Mouse (Mus musculus): ENCODE data around the gene 1700092M07Rik. TPM values are rescaled to one million over a fixed set of nuclear protein-coding genes. Genes with fewer than 3 reads are reported as not detected.
A peak's percentile ranks its signal among the peaks of the same experiment; 100 is the strongest.

The 1700092M07Rik gene
- 0.75 and 0.82 TPM in 2 replicates for polyA plus RNA-seq (2015; fragmentation: Nextera tagmentation; extraction: Ambion mirVana)

DNA sequence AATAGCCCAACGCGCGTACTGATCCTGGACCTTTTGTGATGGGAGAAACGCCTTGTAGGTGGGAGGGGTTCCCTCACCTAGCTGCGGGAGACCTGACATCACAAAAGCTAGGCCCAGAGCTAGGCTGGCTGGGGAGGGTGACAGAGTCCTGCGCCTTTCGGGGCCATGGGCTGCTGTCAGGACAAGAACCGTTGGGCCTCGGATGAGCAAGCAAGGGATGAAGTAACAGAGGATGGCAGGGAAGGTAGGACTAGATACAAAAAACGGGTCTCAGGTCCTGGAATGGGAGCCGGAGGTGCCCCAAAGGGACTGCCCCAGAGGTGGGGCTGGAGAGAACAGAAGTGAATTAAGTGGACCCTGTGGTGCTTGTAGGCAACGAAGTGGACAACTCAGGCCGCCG, at the start of gene 1700092M07Rik:
Gene 1700092M07Rik, plus strand, starts transcription at position 116 of the 400 bp plus-strand sequence.
- WGBS, result 62% methylated on average over 14 of the region's 14 CpGs
- peak within 1 kb of the TSS; percentile 40 for H3K4me2 ChIP-seq (replicated peaks; ENCODE audit: low read depth, low read length)
- ATAC-seq, result no peak
- peak within 1 kb of the TSS; percentile 98 for H3K27ac ChIP-seq (ENCODE audit: low read length)
- peaks cover 9% of the 10 kb centered on the region; the same call in 1 of the 2 replicates for H3K36me3 ChIP-seq (ENCODE audit: insufficient read depth, low read length)
- TF ChIP-seq CTCF (IDR thresholded peaks at IDR 0.05) (no peak), EP300 (IDR thresholded peaks at IDR 0.05) (no peak)
- no peak for DNase-seq (ENCODE audit: low spot score)
- H3K9me3 ChIP-seq (ENCODE audit: low read length), result no peaks in the 10 kb centered on the region
- H3K4me3 ChIP-seq (ENCODE audit: low read depth, low read length), result peak within 1 kb of the TSS; percentile 72
- H3K4me1 ChIP-seq (ENCODE audit: insufficient read depth, low read depth, low read length), result peaks cover 14% of the 10 kb centered on the region; the same call in 1 of the 2 replicates
- peak within 1 kb of the TSS; percentile 87 for H3K9ac ChIP-seq (replicated peaks; ENCODE audit: low read depth)
- no peaks in the 10 kb centered on the region for H3K27me3 ChIP-seq (replicated peaks; ENCODE audit: insufficient read depth, low read length)

DNA sequence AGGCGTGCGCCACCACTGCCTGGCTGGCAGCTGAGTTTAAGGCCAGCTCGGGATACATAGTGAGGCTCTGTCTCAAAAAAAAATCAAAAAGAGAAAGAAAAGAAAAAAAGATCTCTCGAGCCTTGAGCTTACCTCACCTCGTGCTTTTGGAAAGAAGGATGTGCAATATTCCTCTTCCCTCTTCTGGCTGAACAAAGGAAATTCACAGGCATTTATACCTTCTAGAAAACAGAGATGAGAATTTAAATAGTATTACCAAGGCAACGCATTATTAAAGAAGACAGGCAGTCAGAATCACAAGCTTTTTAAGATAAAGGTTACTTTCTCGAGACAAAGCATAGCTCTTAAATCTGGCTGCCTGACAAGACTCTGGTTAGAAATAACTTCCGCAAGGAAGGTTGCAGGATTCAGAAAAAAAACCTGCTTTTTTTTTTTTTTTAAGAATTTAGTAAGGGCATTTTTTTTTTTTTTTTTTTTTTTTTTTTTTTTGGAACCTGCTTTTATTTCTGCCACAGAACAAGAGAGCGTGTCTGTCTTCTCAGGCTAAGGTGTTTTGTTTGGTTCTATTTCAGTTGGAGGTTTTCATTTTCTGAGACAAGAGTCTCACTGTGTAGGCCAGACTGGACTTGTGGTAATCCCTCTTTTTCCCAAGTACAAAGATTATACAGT, 48.5 kb upstream of the 1700092M07Rik start:
- Histone ChIP-seq H3K36me3 (ENCODE audit: insufficient read depth, low read length) (no peaks in the 10 kb centered on the region), H3K9ac (replicated peaks; ENCODE audit: low read depth) (no peak overlapping the region), H3K9me3 (ENCODE audit: low read length) (no peaks in the 10 kb centered on the region), H3K4me1 (ENCODE audit: insufficient read depth, low read depth, low read length) (no peaks in the 10 kb centered on the region), H3K27me3 (replicated peaks; ENCODE audit: insufficient read depth, low read length) (no peaks in the 10 kb centered on the region), H3K4me2 (replicated peaks; ENCODE audit: low read depth, low read length) (no peak overlapping the region), H3K27ac (ENCODE audit: low read length) (no peak overlapping the region), H3K4me3 (ENCODE audit: low read depth, low read length) (no peak overlapping the region)
- no peak for ATAC-seq
- 50% methylated on average over 9 of the region's 9 CpGs for WGBS
- DNase-seq (ENCODE audit: low spot score), result no peak
- TF ChIP-seq CTCF (IDR thresholded peaks at IDR 0.05), result no peak

DNA sequence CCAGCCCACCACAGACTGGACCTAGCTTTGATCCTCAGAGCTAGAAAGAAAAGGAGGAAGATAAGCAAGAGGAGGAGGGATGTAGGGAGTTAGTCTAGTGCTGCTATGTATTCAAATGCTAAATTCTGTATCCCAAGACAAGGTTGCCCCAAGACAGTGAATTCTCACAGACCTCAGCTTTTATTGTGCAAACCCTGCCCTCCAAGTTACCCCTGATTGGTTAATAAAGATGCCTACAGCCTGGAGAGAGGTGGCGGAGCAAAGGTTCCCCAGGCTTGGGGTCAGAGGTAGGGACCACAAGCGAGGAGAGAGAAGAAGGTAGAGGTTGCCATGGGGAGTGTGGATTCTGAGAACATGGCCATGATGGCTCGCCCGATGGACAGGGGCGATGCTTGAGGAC, 47.8 kb upstream of the 1700092M07Rik start:
- no peak for TF ChIP-seq EP300 (IDR thresholded peaks at IDR 0.05)
- TF ChIP-seq CTCF (IDR thresholded peaks at IDR 0.05), result no peak
- ATAC-seq, result no peak
- no peak overlapping the region for H3K4me2 ChIP-seq (replicated peaks; ENCODE audit: low read depth, low read length)
- H3K9me3 ChIP-seq (ENCODE audit: low read length), result no peaks in the 10 kb centered on the region
- H3K4me1 ChIP-seq (ENCODE audit: insufficient read depth, low read depth, low read length), result no peaks in the 10 kb centered on the region
- H3K9ac ChIP-seq (replicated peaks; ENCODE audit: low read depth), result no peak overlapping the region
- 86% methylated on average over 5 of the region's 5 CpGs for WGBS
- H3K27me3 ChIP-seq (replicated peaks; ENCODE audit: insufficient read depth, low read length), result no peaks in the 10 kb centered on the region
- no peaks in the 10 kb centered on the region for H3K36me3 ChIP-seq (ENCODE audit: insufficient read depth, low read length)
- no peak overlapping the region for H3K27ac ChIP-seq (ENCODE audit: low read length)
- DNase-seq (ENCODE audit: low spot score), result no peak
- no peak overlapping the region for H3K4me3 ChIP-seq (ENCODE audit: low read depth, low read length)

DNA sequence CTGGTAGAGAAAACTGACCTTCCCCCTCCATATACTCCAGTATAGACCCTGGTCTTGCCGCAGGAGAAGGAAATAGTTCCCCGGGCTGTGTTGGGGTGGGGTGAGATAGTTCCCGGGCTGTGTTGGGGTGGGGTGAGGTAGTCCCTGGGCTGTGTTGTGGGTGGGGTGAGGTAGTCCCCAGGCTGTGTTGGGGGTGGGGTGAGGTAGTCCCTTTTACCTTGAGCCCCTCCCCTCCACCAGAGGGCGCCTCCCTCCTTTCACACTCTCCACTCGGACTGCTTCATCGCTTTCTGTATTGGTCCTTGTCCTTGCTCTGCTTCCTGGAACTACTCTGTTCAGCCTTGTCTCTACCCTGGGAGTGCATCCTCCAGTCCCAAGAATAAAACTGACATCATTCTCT, 45.2 kb upstream of the 1700092M07Rik start:
- Histone ChIP-seq H3K27me3 (replicated peaks; ENCODE audit: insufficient read depth, low read length) (no peaks in the 10 kb centered on the region), H3K9ac (replicated peaks; ENCODE audit: low read depth) (no peak overlapping the region), H3K9me3 (ENCODE audit: low read length) (no peaks in the 10 kb centered on the region), H3K4me1 (ENCODE audit: insufficient read depth, low read depth, low read length) (no peaks in the 10 kb centered on the region), H3K27ac (ENCODE audit: low read length) (no peak overlapping the region), H3K36me3 (ENCODE audit: insufficient read depth, low read length) (no peaks in the 10 kb centered on the region), H3K4me2 (replicated peaks; ENCODE audit: low read depth, low read length) (no peak overlapping the region), H3K4me3 (ENCODE audit: low read depth, low read length) (no peak overlapping the region)
- ATAC-seq (peak; percentile 81), DNase-seq (ENCODE audit: low spot score) (peak; percentile 64)
- WGBS, result 35% methylated on average over 5 of the region's 6 CpGs
- TF ChIP-seq CTCF (IDR thresholded peaks at IDR 0.05), result peak; percentile 64
- TF ChIP-seq EP300 (IDR thresholded peaks at IDR 0.05), result no peak

DNA sequence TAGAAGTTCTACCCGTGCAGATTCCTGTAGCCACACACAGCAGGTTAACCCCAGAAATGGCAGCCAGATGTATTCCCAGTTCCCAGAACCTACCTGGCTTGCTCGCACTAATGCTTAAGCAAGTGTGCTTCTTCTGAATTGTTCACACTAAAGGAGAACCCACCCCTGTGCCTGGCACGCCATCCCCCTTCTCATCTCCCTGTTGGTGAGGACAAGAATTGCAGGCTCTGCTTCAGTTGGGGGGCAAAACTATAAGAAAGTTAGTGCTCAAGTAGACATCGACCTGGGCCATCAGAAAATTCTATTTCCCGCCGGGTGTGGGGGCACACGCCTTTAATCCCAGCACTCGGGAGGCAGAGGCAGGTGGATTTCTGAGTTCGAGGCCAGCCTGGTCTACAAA, 40.9 kb upstream of the 1700092M07Rik start:
- 76% methylated on average over 9 of the region's 9 CpGs for WGBS
- peak; percentile 15; the same call in 1 of the 2 replicates for TF ChIP-seq CTCF (IDR thresholded peaks at IDR 0.05)
- no peak for TF ChIP-seq EP300 (IDR thresholded peaks at IDR 0.05)
- ATAC-seq, result no peak

DNA sequence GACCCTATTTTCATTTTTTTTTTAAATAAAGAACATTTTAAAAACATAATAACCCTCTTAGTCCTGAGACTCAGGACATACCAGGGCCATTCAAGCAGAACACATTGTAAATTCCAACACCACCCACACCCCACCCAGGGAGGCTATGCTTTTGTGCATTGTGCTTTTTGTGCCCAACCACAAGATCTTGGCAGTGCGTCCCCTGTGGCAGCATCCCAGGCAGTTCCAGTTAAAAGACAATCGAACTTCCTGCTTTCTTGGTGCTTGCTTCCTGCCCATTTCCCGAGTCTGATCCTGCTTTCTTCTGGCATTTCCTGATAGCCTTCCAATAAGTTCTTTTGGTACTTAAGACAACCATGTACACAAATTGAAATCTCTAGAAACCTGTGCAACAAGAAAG, 38.1 kb upstream of the 1700092M07Rik start:
- no peak overlapping the region for H3K4me2 ChIP-seq (replicated peaks; ENCODE audit: low read depth, low read length)
- H3K27ac ChIP-seq (ENCODE audit: low read length), result 0 out of 2 replicates have a peak overlapping the region, but pooled peaks have one; percentile 54
- H3K4me3 ChIP-seq (ENCODE audit: low read depth, low read length), result no peak overlapping the region
- DNase-seq (ENCODE audit: low spot score) (peak; percentile 46), ATAC-seq (peak; percentile 79)
- no peaks in the 10 kb centered on the region for H3K9me3 ChIP-seq (ENCODE audit: low read length)
- H3K27me3 ChIP-seq (replicated peaks; ENCODE audit: insufficient read depth, low read length), result no peaks in the 10 kb centered on the region
- H3K36me3 ChIP-seq (ENCODE audit: insufficient read depth, low read length), result peaks cover under 1% of the 10 kb centered on the region
- no peak overlapping the region for H3K9ac ChIP-seq (replicated peaks; ENCODE audit: low read depth)
- no peaks in the 10 kb centered on the region for H3K4me1 ChIP-seq (ENCODE audit: insufficient read depth, low read depth, low read length)
- 36% methylated on average over 3 of the region's 3 CpGs for WGBS
- TF ChIP-seq CTCF (IDR thresholded peaks at IDR 0.05) (peak; percentile 49), EP300 (IDR thresholded peaks at IDR 0.05) (peak; percentile 89)

More for the DNA sequence above, 40.9 kb upstream of the 1700092M07Rik start:
- H3K4me3 ChIP-seq (ENCODE audit: low read depth, low read length), result no peak overlapping the region
- H3K27ac ChIP-seq (ENCODE audit: low read length), result no peak overlapping the region
- no peak overlapping the region for H3K9ac ChIP-seq (replicated peaks; ENCODE audit: low read depth)
- no peaks in the 10 kb centered on the region for H3K27me3 ChIP-seq (replicated peaks; ENCODE audit: insufficient read depth, low read length)
- no peaks in the 10 kb centered on the region for H3K4me1 ChIP-seq (ENCODE audit: insufficient read depth, low read depth, low read length)
- H3K4me2 ChIP-seq (replicated peaks; ENCODE audit: low read depth, low read length), result no peak overlapping the region
- no peaks in the 10 kb centered on the region for H3K36me3 ChIP-seq (ENCODE audit: insufficient read depth, low read length)
- H3K9me3 ChIP-seq (ENCODE audit: low read length), result no peaks in the 10 kb centered on the region
- no peak for DNase-seq (ENCODE audit: low spot score)
